ENCODE assay signal across 10 mouse cellular contexts in the genomic region with DNA sequence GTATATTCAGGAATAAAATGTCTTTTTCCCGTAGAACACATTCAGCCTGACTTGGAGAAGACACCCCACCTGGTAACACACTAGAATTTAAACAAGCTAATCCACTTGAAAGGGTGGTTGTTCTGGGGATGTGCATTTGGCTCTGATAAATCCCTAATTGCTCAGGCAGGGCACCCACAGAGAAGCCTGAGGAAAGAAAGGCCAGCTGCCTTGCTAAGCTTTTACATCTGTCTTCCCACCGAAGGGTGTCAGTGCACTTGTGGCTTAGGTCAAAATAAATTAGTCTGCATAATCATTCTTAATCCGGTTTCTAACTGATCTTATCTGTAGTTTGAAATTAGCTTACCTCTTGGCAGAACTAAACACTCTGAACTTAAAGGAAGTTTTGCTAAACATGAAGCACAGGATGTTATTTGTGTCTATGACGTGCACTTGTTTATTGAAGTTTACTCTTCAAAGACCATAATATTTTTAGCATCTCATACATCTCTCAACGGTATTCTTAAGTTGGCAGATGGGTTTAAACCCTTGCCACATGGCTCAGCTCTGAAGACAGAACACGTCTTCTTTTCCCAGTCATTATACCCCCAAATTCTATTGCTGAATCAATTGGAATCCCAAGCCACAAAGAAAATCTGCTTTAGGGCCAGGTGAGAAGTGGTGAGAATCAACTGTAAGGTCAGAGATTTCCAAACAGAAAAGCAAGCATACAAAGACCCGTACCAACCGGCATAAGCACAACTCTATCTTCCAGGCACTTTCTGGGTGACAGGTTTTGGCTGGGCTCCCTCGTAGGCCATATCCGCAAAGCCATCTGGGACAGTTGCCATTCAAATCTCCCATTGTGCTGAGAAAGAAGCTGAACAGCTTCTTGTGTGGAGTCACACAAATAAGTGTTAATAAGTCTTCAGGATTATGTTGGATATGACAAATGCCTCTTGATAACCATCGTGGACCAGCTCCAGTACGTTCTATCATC.
DNase-seq lines count a peak whose midpoint lies in the region; ATAC-seq and TF ChIP-seq lines count a peak whose summit lies in the region.
"Had no signal": no experiment of that assay in that cellular context is flagged by ENCODE, and none has a peak within 500 bp of the region (broad histone marks: within the 10 kb centered on the region; RNA-seq: fewer than 3 reads in every experiment).

No protein-coding gene starts in this region.

- WGBS in lung, embryonic 14.5 days = 34% methylated on average over 12 of the region's 12 CpGs

- no peaks in the 10 kb centered on the region for H3K9me3 ChIP-seq in lung, embryonic 14.5 days (ENCODE audit: low read depth, low read length)

- no peak overlapping the region for H3K4me2 ChIP-seq in lung, embryonic 14.5 days

- H3K4me3 ChIP-seq in lung, embryonic 14.5 days (ENCODE audit: low read depth, low read length) = no peak overlapping the region
- H3K4me3 ChIP-seq: myocyte had no signal

- peak; percentile 5 to 11 for DNase-seq in cerebellum, adult 18-20 months
- DNase-seq in cerebellum, adult 11 months = no peak
- peak; percentile 55 for DNase-seq in thymus, postnatal 0 days (ENCODE audit: low spot score)
- DNase-seq in thymus, adult 18-20 months = no peak
- peak; percentile 68 for DNase-seq in lung, embryonic 14.5 days
- DNase-seq in gastrocnemius, adult 18-20 months (ENCODE audit: low spot score) = no peak
- no peak for DNase-seq in embryo, embryonic 11 days
- DNase-seq in urinary bladder, postnatal 4 days (ENCODE audit: low spot score in 2 of 2) = no peak
- DNase-seq: liver had no signal

- TF ChIP-seq CTCF in lung, embryonic 14.5 days (IDR thresholded peaks at IDR 0.05; ENCODE audit: low read depth) = no peak

- no peaks in the 10 kb centered on the region for H3K36me3 ChIP-seq in lung, embryonic 14.5 days (ENCODE audit: insufficient read depth)

- ATAC-seq in lung, embryonic 14.5 days (ENCODE audit: insufficient read depth) = peak; percentile 79

- H3K27me3 ChIP-seq in lung, embryonic 14.5 days (ENCODE audit: insufficient read depth, low read length) = no peaks in the 10 kb centered on the region

- no peaks in the 10 kb centered on the region for H3K4me1 ChIP-seq in lung, embryonic 14.5 days (ENCODE audit: insufficient read depth)

- H3K9ac ChIP-seq in lung, embryonic 14.5 days = no peak overlapping the region

- no peak overlapping the region for H3K27ac ChIP-seq in lung, embryonic 14.5 days (ENCODE audit: low read depth)

Comparison
In these comparisons a context has a peak if more than half of its experiments do, and no peak if none do; other contexts are left out.
1. DNase-seq: peak in cerebellum, adult 18-20 months (2 of 2), thymus, postnatal 0 days (single experiment) and lung, embryonic 14.5 days (single experiment); none in cerebellum, adult 11 months (single experiment), thymus, adult 18-20 months (0 of 2), gastrocnemius, adult 18-20 months (single experiment), embryo, embryonic 11 days (single experiment) and urinary bladder, postnatal 4 days (0 of 2).